Mouse (Mus musculus) stomach, postnatal 0 days (tissue): Measurements from ENCODE around the gene C1ra.

Experiments
- CTCF ChIP-seq: IDR thresholded peaks from 2 replicates; pipeline ENCODE4 v1.5.1; 2016; ENCODE audit warnings: antibody characterized with exemption, low read depth, mild to moderate bottlenecking, moderate library complexity
- EP300 ChIP-seq: optimal IDR thresholded peaks from 2 replicates; pipeline ENCODE3; 2016; ENCODE audit warnings: antibody characterized with exemption

- TF ChIP-seq CTCF (no peak), EP300 (no peak)
Observed at GRCm38 (mm10) chr6:124463881-124464291, 48.3 kb upstream of the C1ra start.
